Mouse (Mus musculus) embryonic facial prominence, embryonic 10.5 days (tissue): Measurements from ENCODE around the gene E030025P04Rik. TPM values are rescaled to one million over a fixed set of nuclear protein-coding genes. Genes with fewer than 3 reads are reported as not detected.

Experiments used
- DNase-seq: peaks from one replicate; pipeline ENCODE4 v3.0.0-alpha.2; 2017; ENCODE audit warnings: low spot score
- H3K27ac ChIP-seq: fragments of 300-500 bp; sonication (generic); replicated peaks from 2 replicates; pipeline ENCODE4 v1.5.1; 2016; ENCODE audit warnings: mild to moderate bottlenecking
- H3K27me3 ChIP-seq: fragments of 300-500 bp; sonication (generic); replicated peaks from 2 replicates; pipeline ENCODE4 v1.6.1; 2016; ENCODE audit warnings: low read depth, mild to moderate bottlenecking; ENCODE audit not compliant: poor library complexity, severe bottlenecking
- H3K36me3 ChIP-seq: fragments of 300-500 bp; sonication (generic); replicated peaks from 2 replicates; pipeline ENCODE4 v1.6.1; 2016; ENCODE audit warnings: mild to moderate bottlenecking, moderate library complexity
- H3K4me1 ChIP-seq: fragments of 300-500 bp; sonication (generic); 2 replicates; pipeline ENCODE4 v1.6.1; 2016
- H3K4me3 ChIP-seq: fragments of 300-500 bp; sonication (generic); 2 replicates; pipeline ENCODE4 v1.5.1; 2016; ENCODE audit warnings: mild to moderate bottlenecking, moderate library complexity
- H3K9me3 ChIP-seq: fragments of 300-500 bp; sonication (generic); 2 replicates; pipeline ENCODE4 v1.6.1; 2016; ENCODE audit warnings: mild to moderate bottlenecking
- WGBS: fragments of 180-500 bp; shearing (Covaris S2); methylation state at CpG from one replicate; pipeline ENCODE4 v1.1.7; 2016; 5-methylcytosine and 5-hydroxymethylcytosine counted together
- polyA plus RNA-seq: library from polyadenylated mRNA; unstranded; fragments of >200 nt; fragmentation: Nextera tagmentation; extraction: Ambion mirVana; gene quantifications from 2 replicates; pipeline ENCODE4 v1.2.1, GENCODE M21; 2016

The E030025P04Rik gene
- polyA plus RNA-seq, result not detected in 2 replicates

GRCm38 (mm10) chr11:109144236-109144635, at the start of gene E030025P04Rik:
Gene E030025P04Rik, minus strand, starts transcription at chr11:109144369.
- no peak within 1 kb of the TSS for H3K4me3 ChIP-seq
- H3K4me1 ChIP-seq, result no peaks in the 10 kb centered on the region
- DNase-seq, result no peak
- WGBS, result 82% methylated on average over 4 of the region's 4 CpGs
- no peak within 1 kb of the TSS for H3K27ac ChIP-seq
- H3K27me3 ChIP-seq, result no peaks in the 10 kb centered on the region
- H3K36me3 ChIP-seq, result no peaks in the 10 kb centered on the region
- H3K9me3 ChIP-seq, result no peaks in the 10 kb centered on the region

- no peaks in the 10 kb centered on the region for H3K36me3 ChIP-seq
- DNase-seq, result peak; percentile 88
- peaks cover 10% of the 10 kb centered on the region for H3K4me1 ChIP-seq
- H3K27ac ChIP-seq, result peak overlapping the region; percentile 51
- no peaks in the 10 kb centered on the region for H3K9me3 ChIP-seq
- 38% methylated on average over 15 of the region's 15 CpGs for WGBS
- 0 out of 2 replicates have a peak overlapping the region, but pooled peaks have one; percentile 16 for H3K4me3 ChIP-seq
- no peaks in the 10 kb centered on the region for H3K27me3 ChIP-seq
These were observed 48.7 kb upstream of the E030025P04Rik start for GRCm38 (mm10) chr11:109192673-109193557.

GRCm38 (mm10) chr11:109188235-109188634, 44.1 kb upstream of the E030025P04Rik start:
- WGBS, result 90% methylated on average over 5 of the region's 5 CpGs
- no peaks in the 10 kb centered on the region for H3K9me3 ChIP-seq
- no peaks in the 10 kb centered on the region for H3K36me3 ChIP-seq
- H3K4me3 ChIP-seq, result no peak overlapping the region
- H3K4me1 ChIP-seq, result peaks cover 8% of the 10 kb centered on the region
- no peak for DNase-seq
- H3K27ac ChIP-seq, result no peak overlapping the region
- no peaks in the 10 kb centered on the region for H3K27me3 ChIP-seq

- Histone ChIP-seq H3K4me3 (no peak overlapping the region), H3K27ac (no peak overlapping the region), H3K9me3 (no peaks in the 10 kb centered on the region), H3K36me3 (no peaks in the 10 kb centered on the region), H3K27me3 (no peaks in the 10 kb centered on the region), H3K4me1 (peaks cover 3% of the 10 kb centered on the region; the same call in 1 of the 2 replicates)
- no peak for DNase-seq
- WGBS, result 86% methylated on average over 6 of the region's 6 CpGs
These were observed 43.5 kb upstream of the E030025P04Rik start for GRCm38 (mm10) chr11:109187631-109188184.

GRCm38 (mm10) chr11:109181118-109181517, 36.9 kb upstream of the E030025P04Rik start:
- no peak overlapping the region for H3K27ac ChIP-seq
- H3K36me3 ChIP-seq, result no peaks in the 10 kb centered on the region
- DNase-seq, result no peak
- no peaks in the 10 kb centered on the region for H3K27me3 ChIP-seq
- 82% methylated on average over 7 of the region's 7 CpGs for WGBS
- no peaks in the 10 kb centered on the region for H3K9me3 ChIP-seq
- no peak overlapping the region for H3K4me3 ChIP-seq
- peaks cover 7% of the 10 kb centered on the region; the same call in 1 of the 2 replicates for H3K4me1 ChIP-seq

- Histone ChIP-seq H3K4me1 (peaks cover 7% of the 10 kb centered on the region; the same call in 1 of the 2 replicates), H3K36me3 (no peaks in the 10 kb centered on the region), H3K9me3 (no peaks in the 10 kb centered on the region), H3K4me3 (no peak overlapping the region), H3K27me3 (no peaks in the 10 kb centered on the region), H3K27ac (no peak overlapping the region)
- no peak for DNase-seq
- 88% methylated on average over 11 of the region's 11 CpGs for WGBS
These were observed 36.1 kb upstream of the E030025P04Rik start for GRCm38 (mm10) chr11:109180290-109180689.

GRCm38 (mm10) chr11:109178788-109179518, 34.8 kb upstream of the E030025P04Rik start:
- H3K36me3 ChIP-seq, result no peaks in the 10 kb centered on the region
- H3K27me3 ChIP-seq, result no peaks in the 10 kb centered on the region
- no peak overlapping the region for H3K4me3 ChIP-seq
- DNase-seq, result peak; percentile 39
- H3K27ac ChIP-seq, result no peak overlapping the region
- H3K4me1 ChIP-seq, result peaks cover 7% of the 10 kb centered on the region; the same call in 1 of the 2 replicates
- H3K9me3 ChIP-seq, result no peaks in the 10 kb centered on the region
- 55% methylated on average over 8 of the region's 8 CpGs for WGBS

GRCm38 (mm10) chr11:109175376-109175969, 31.3 kb upstream of the E030025P04Rik start:
- Histone ChIP-seq H3K27me3 (no peaks in the 10 kb centered on the region), H3K4me1 (peaks cover 7% of the 10 kb centered on the region; the same call in 1 of the 2 replicates), H3K4me3 (no peak overlapping the region), H3K9me3 (peaks cover 5% of the 10 kb centered on the region; the same call in 1 of the 2 replicates), H3K27ac (no peak overlapping the region), H3K36me3 (no peaks in the 10 kb centered on the region)
- no peak for DNase-seq
- 92% methylated on average over 8 of the region's 8 CpGs for WGBS

- H3K9me3 ChIP-seq, result peaks cover 5% of the 10 kb centered on the region; the same call in 1 of the 2 replicates
- DNase-seq, result no peak
- WGBS, result 75% methylated on average over 1 of the region's 1 CpGs
These were observed 28.1 kb upstream of the E030025P04Rik start for GRCm38 (mm10) chr11:109172224-109172623.

GRCm38 (mm10) chr11:109170771-109171170, 26.6 kb upstream of the E030025P04Rik start:
- H3K4me1 ChIP-seq, result peaks cover 15% of the 10 kb centered on the region
- no peaks in the 10 kb centered on the region for H3K36me3 ChIP-seq
- DNase-seq, result no peak
- H3K27me3 ChIP-seq, result no peaks in the 10 kb centered on the region
- peaks cover 5% of the 10 kb centered on the region; the same call in 1 of the 2 replicates for H3K9me3 ChIP-seq
- H3K27ac ChIP-seq, result no peak overlapping the region
- WGBS, result 93% methylated on average over 6 of the region's 6 CpGs
- H3K4me3 ChIP-seq, result no peak overlapping the region

More at GRCm38 (mm10) chr11:109172224-109172623, 28.1 kb upstream of the E030025P04Rik start:
- Histone ChIP-seq H3K27ac (no peak overlapping the region), H3K4me1 (peaks cover 15% of the 10 kb centered on the region), H3K36me3 (no peaks in the 10 kb centered on the region), H3K27me3 (no peaks in the 10 kb centered on the region), H3K4me3 (no peak overlapping the region)

GRCm38 (mm10) chr11:109157694-109158093, 13.5 kb upstream of the E030025P04Rik start:
- WGBS, result 75% methylated on average over 5 of the region's 5 CpGs
- Histone ChIP-seq H3K27me3 (no peaks in the 10 kb centered on the region), H3K4me3 (no peak overlapping the region), H3K36me3 (no peaks in the 10 kb centered on the region), H3K9me3 (no peaks in the 10 kb centered on the region), H3K4me1 (no peaks in the 10 kb centered on the region), H3K27ac (no peak overlapping the region)
- DNase-seq, result no peak

- Histone ChIP-seq H3K27ac (no peak overlapping the region), H3K9me3 (no peaks in the 10 kb centered on the region), H3K27me3 (no peaks in the 10 kb centered on the region), H3K4me1 (no peaks in the 10 kb centered on the region), H3K36me3 (no peaks in the 10 kb centered on the region), H3K4me3 (no peak overlapping the region)
- DNase-seq, result no peak
- 88% methylated on average over 7 of the region's 7 CpGs for WGBS
These were observed 747 bp upstream of the E030025P04Rik start for GRCm38 (mm10) chr11:109144890-109145341.
